Mouse (Mus musculus): Measurements from ENCODE around the gene Ankzf1. TPM values are rescaled to one million over a fixed set of nuclear protein-coding genes. Genes with fewer than 3 reads are reported as not detected.

The Ankzf1 gene
- 14.9 and 18.2 TPM in 2 replicates for polyA plus RNA-seq (2014; fragmentation: Nextera tagmentation; extraction: Ambion mirVana)

DNA sequence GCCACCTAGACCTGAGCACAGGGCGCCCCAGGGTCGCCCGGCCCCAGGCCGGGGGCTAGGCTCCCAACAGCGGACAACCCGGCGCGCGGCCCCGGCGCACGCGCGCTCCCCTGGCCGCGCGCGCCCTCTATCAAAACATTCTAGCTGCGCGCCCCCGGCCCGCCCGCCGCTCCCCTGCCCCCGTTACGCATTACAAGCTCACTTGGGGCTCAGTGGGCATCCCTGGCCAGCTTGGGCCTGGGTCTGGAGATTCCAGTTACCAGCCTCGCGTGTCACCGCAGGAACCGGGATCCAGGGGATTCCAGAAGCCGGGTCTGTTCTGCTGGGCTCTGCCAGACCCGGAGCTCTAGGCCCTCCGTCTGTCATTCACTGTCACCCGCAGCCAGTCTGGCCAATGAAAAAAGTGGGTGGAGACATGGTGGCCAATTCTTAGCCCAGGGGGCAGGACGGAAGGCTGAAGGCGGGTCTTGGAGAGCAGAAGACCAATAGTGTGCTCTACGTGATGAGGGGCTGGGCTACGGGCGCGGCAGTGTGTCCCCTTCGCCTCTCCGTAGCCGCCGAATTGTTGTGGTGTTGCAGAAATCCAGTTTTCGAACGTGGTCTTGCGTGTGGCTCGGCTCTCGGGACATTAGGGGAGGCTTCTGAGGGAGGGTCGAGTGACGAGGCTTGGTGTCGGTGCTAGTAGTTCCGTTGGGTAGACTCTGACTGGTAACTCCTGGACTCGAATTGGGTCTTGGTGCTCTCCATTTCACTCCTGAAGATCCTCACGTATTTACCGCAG lies at the start of gene Ankzf1, which contains the start of gene Atg9a:
Ankzf1 (plus strand) TSS at position 530 of the 781 bp plus-strand sequence.
Atg9a (minus strand) TSS at position 575 of the 781 bp plus-strand sequence.
- ATAC-seq (ENCODE audit: insufficient read depth, low FRiP score, low TSS enrichment) (peak; percentile 99), DNase-seq (ENCODE audit: low spot score) (peak; percentile 92)
- H3K36me3 ChIP-seq (ENCODE audit: control insufficient read depth, insufficient read depth, low read length), result no peaks in the 10 kb centered on the region; the same call in 1 of the 2 replicates
- under 1% methylated on average over 42 of the region's 56 CpGs for WGBS
- H3K27ac ChIP-seq (ENCODE audit: low read depth, low read length), result peak within 1 kb of the TSS; percentile 78
- peak within 1 kb of the TSS; percentile 85 for H3K9ac ChIP-seq (ENCODE audit: low read length)
- H3K4me3 ChIP-seq (ENCODE audit: low read depth, low read length), result peak within 1 kb of the TSS; percentile 73
- no peaks in the 10 kb centered on the region for H3K9me3 ChIP-seq (ENCODE audit: control insufficient read depth, low read length)
- no peaks in the 10 kb centered on the region for H3K27me3 ChIP-seq (ENCODE audit: control insufficient read depth, insufficient read depth, low read length)
- peaks cover 12% of the 10 kb centered on the region; the same call in 1 of the 2 replicates for H3K4me1 ChIP-seq (ENCODE audit: control insufficient read depth, insufficient read depth, low read length)
- peak within 1 kb of the TSS; percentile 96 for H3K4me2 ChIP-seq (ENCODE audit: low read depth)

DNA sequence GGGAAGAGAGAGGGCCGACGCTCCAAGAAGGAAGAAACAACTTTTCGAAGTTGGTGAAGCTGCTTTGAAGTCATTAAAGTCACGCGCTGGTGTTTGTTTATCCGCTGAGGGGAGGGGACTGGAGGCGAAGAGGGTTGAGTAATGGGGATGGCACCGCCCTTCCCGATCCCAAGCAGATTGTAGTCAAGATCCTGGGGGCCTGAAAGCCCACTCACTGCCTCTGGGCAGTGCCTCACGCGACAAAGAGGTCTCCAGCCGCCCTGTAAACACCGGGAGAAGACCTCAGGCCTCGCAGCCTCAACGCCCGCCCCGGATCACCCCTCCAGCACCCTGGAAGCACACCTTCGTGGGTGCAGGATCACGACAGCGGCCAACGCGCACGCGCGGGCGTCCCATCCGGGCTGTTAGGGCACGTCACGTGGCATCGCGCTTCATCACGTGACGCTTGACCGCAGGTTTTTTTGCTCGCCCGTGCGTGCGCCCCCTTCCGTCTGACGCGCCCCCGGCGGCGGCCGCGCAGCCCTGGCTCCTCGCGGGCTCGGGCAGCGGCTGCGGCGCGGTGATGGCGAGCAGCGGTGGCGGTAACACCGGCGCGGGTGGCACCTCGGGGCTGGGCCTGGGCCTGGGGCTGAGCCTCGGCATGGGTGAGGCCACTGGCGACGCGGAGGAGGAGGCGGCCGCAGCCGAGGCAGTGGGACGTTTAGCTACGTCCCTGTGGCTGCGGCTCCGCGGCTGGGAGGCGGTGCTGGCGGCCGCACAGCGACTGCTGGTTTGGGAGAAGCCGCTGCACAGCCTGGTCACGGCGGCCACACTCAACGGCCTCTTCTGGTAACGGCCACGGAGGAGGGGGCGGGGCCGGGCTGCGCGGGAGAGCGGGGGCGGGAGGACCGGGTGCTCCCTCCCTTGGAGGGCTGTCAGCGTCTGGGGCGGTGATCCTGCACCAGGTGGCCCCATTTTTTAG lies 49.4 kb upstream of the Ankzf1 start, which contains the start of the genes Cnppd1 and Retreg2:
Cnppd1 (minus strand) TSS at position 411 of the 961 bp plus-strand sequence.
Retreg2 (plus strand) TSS at position 478 of the 961 bp plus-strand sequence.
- ATAC-seq (ENCODE audit: insufficient read depth, low FRiP score, low TSS enrichment) (peak; percentile 89), DNase-seq (ENCODE audit: low spot score) (peak; percentile 97)
- peak within 1 kb of the TSS; percentile 96 for H3K27ac ChIP-seq (ENCODE audit: low read depth, low read length)
- H3K4me2 ChIP-seq (ENCODE audit: low read depth), result peak within 1 kb of the TSS; percentile 98
- H3K36me3 ChIP-seq (ENCODE audit: control insufficient read depth, insufficient read depth, low read length), result peaks cover 14% of the 10 kb centered on the region
- H3K27me3 ChIP-seq (ENCODE audit: control insufficient read depth, insufficient read depth, low read length), result no peaks in the 10 kb centered on the region
- no peaks in the 10 kb centered on the region for H3K9me3 ChIP-seq (ENCODE audit: control insufficient read depth, low read length)
- WGBS, result under 1% methylated on average over 77 of the region's 91 CpGs
- peaks cover 16% of the 10 kb centered on the region; the same call in 1 of the 2 replicates for H3K4me1 ChIP-seq (ENCODE audit: control insufficient read depth, insufficient read depth, low read length)
- H3K4me3 ChIP-seq (ENCODE audit: low read depth, low read length), result peak within 1 kb of the TSS; percentile 86
- H3K9ac ChIP-seq (ENCODE audit: low read length), result peak within 1 kb of the TSS; percentile 92

GRCm38 (mm10) chr1:75145589-75145988 lies 46.4 kb upstream of the Ankzf1 start:
- Histone ChIP-seq H3K4me3 (ENCODE audit: low read depth, low read length) (no peak overlapping the region), H3K9ac (ENCODE audit: low read length) (no peak overlapping the region), H3K9me3 (ENCODE audit: control insufficient read depth, low read length) (no peaks in the 10 kb centered on the region), H3K27me3 (ENCODE audit: control insufficient read depth, insufficient read depth, low read length) (no peaks in the 10 kb centered on the region), H3K27ac (ENCODE audit: low read depth, low read length) (no peak overlapping the region), H3K36me3 (ENCODE audit: control insufficient read depth, insufficient read depth, low read length) (peaks cover 10% of the 10 kb centered on the region), H3K4me1 (ENCODE audit: control insufficient read depth, insufficient read depth, low read length) (peaks cover 11% of the 10 kb centered on the region; the same call in 1 of the 2 replicates), H3K4me2 (ENCODE audit: low read depth) (no peak overlapping the region)
- no peak for ATAC-seq (ENCODE audit: insufficient read depth, low FRiP score, low TSS enrichment)
- WGBS, result 91% methylated on average over 3 of the region's 3 CpGs
- DNase-seq (ENCODE audit: low spot score), result no peak

DNA sequence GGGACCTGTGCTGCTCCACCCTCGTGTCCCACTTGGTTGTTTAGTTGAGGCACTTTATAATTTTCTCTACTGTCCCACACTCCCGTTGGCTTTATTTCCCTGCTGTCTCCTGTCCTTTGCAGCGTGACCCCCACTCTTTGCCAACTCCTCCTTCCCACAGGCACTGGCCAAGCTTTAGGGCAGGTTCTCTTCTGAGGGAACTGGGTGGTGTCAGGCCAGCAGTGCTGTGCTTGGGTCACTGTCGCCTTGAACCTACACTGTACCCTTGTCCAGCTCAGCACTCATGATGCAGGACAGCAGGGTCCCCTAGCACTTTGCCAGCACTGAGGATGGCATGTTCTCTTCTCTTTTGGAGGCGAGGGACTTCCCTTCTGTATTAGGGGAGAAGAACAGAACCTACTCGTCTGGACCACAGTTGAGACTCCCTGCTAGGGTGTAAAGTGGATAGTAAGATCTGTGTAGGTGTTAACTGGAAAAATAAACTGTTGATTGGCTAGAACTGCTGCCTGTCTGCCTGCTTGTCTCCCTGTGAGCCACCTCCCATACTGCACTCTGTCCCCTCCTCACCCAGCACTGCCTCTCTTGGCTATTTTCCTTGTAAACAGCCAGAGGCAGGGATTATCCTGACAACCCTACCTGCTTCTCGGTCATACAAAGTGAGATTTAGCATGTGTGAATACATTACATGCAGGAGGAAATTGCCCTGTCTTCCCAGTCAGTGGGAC lies 44.4 kb upstream of the Ankzf1 start:
- H3K4me1 ChIP-seq (ENCODE audit: control insufficient read depth, insufficient read depth, low read length), result peaks cover 4% of the 10 kb centered on the region; the same call in 1 of the 2 replicates
- peaks cover 10% of the 10 kb centered on the region for H3K36me3 ChIP-seq (ENCODE audit: control insufficient read depth, insufficient read depth, low read length)
- H3K27me3 ChIP-seq (ENCODE audit: control insufficient read depth, insufficient read depth, low read length), result no peaks in the 10 kb centered on the region
- H3K4me3 ChIP-seq (ENCODE audit: low read depth, low read length), result no peak overlapping the region
- H3K27ac ChIP-seq (ENCODE audit: low read depth, low read length), result no peak overlapping the region
- ATAC-seq (ENCODE audit: insufficient read depth, low FRiP score, low TSS enrichment), result no peak
- no peak for DNase-seq (ENCODE audit: low spot score)
- H3K9ac ChIP-seq (ENCODE audit: low read length), result no peak overlapping the region
- H3K9me3 ChIP-seq (ENCODE audit: control insufficient read depth, low read length), result no peaks in the 10 kb centered on the region
- 85% methylated on average over 7 of the region's 7 CpGs for WGBS
- no peak overlapping the region for H3K4me2 ChIP-seq (ENCODE audit: low read depth)

DNA sequence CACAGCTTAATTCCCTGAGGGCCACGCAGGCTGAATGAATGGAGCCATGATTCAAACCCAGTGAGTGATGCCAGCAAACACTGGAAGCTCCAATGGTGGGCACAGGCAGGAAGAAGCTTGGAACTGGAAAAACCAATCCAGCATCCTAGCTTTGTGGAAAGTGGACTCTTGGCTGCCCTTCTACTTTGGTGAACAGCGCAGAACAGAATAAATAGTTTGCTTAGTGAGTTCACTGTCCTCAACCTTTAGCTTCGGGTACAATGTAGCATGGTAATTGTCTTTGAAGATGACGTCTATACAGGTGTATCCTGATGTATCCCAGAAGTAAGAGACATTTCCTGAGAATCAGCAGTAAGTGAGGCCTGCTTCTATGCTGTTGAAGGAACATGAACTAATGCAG lies 43.2 kb upstream of the Ankzf1 start:
- DNase-seq (ENCODE audit: low spot score) (no peak), ATAC-seq (ENCODE audit: insufficient read depth, low FRiP score, low TSS enrichment) (no peak)

DNA sequence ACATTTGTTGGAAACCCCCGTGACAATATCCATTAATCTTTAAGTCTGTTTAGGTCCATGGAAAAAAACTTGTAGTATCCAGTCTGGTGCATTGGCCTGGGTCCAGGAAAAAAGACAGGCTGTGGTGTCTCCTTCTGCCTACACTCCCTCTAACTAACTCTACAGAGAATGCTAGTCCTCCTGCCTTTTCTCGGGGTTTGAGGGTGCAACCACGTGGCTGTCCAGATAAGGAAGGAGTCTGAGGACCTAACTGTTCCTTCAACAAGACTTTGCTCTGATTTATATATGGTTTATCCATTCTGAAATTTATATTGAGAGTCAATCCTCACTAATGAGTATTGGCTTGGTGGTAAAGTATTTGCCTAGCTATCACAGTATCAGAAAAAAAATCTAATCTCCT lies 36.1 kb upstream of the Ankzf1 start:
- DNase-seq (ENCODE audit: low spot score), result no peak
- Histone ChIP-seq H3K27ac (ENCODE audit: low read depth, low read length) (no peak overlapping the region), H3K27me3 (ENCODE audit: control insufficient read depth, insufficient read depth, low read length) (no peaks in the 10 kb centered on the region), H3K4me2 (ENCODE audit: low read depth) (no peak overlapping the region), H3K9ac (ENCODE audit: low read length) (no peak overlapping the region), H3K9me3 (ENCODE audit: control insufficient read depth, low read length) (no peaks in the 10 kb centered on the region), H3K4me3 (ENCODE audit: low read depth, low read length) (no peak overlapping the region), H3K36me3 (ENCODE audit: control insufficient read depth, insufficient read depth, low read length) (no peaks in the 10 kb centered on the region), H3K4me1 (ENCODE audit: control insufficient read depth, insufficient read depth, low read length) (no peaks in the 10 kb centered on the region)
- no peak for ATAC-seq (ENCODE audit: insufficient read depth, low FRiP score, low TSS enrichment)
- 75% methylated on average over 3 of the region's 3 CpGs for WGBS

More for the DNA sequence above, 43.2 kb upstream of the Ankzf1 start:
- H3K4me1 ChIP-seq (ENCODE audit: control insufficient read depth, insufficient read depth, low read length), result peaks cover 2% of the 10 kb centered on the region; the same call in 1 of the 2 replicates
- peaks cover 10% of the 10 kb centered on the region for H3K36me3 ChIP-seq (ENCODE audit: control insufficient read depth, insufficient read depth, low read length)
- no peaks in the 10 kb centered on the region for H3K27me3 ChIP-seq (ENCODE audit: control insufficient read depth, insufficient read depth, low read length)
- H3K4me3 ChIP-seq (ENCODE audit: low read depth, low read length), result no peak overlapping the region
- no peak overlapping the region for H3K9ac ChIP-seq (ENCODE audit: low read length)
- WGBS, result 90% methylated on average over 4 of the region's 4 CpGs
- no peak overlapping the region for H3K4me2 ChIP-seq (ENCODE audit: low read depth)
- no peak overlapping the region for H3K27ac ChIP-seq (ENCODE audit: low read depth, low read length)
- no peaks in the 10 kb centered on the region for H3K9me3 ChIP-seq (ENCODE audit: control insufficient read depth, low read length)

DNA sequence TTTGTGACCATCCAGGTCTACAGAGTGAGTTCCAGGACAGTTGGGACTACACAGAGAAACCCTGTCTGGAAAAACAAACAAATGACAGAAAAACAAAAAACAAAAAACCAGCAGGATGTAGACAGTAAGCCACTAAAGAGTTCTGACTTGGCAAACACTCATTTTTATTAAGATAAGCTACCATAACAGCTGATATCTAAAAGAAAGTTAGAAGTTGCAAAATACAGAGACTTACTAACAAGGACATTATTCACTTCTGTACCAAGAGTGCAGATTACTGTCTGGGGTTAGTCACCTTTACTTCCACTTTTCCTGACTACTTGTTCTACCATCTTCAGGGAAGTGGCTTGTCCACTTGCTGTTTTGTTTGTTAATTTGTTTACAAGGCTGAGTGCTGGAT lies 33.0 kb upstream of the Ankzf1 start:
- H3K9ac ChIP-seq (ENCODE audit: low read length), result no peak overlapping the region
- no peaks in the 10 kb centered on the region for H3K27me3 ChIP-seq (ENCODE audit: control insufficient read depth, insufficient read depth, low read length)
- H3K36me3 ChIP-seq (ENCODE audit: control insufficient read depth, insufficient read depth, low read length), result no peaks in the 10 kb centered on the region
- H3K4me2 ChIP-seq (ENCODE audit: low read depth), result no peak overlapping the region
- DNase-seq (ENCODE audit: low spot score) (no peak), ATAC-seq (ENCODE audit: insufficient read depth, low FRiP score, low TSS enrichment) (no peak)
- H3K4me1 ChIP-seq (ENCODE audit: control insufficient read depth, insufficient read depth, low read length), result no peaks in the 10 kb centered on the region
- no peak overlapping the region for H3K4me3 ChIP-seq (ENCODE audit: low read depth, low read length)
- H3K9me3 ChIP-seq (ENCODE audit: control insufficient read depth, low read length), result no peaks in the 10 kb centered on the region
- H3K27ac ChIP-seq (ENCODE audit: low read depth, low read length), result no peak overlapping the region

Data from neural tube, embryonic 11.5 days (tissue).